ENCODE assay signal across 9 mouse cellular contexts in the genomic region with DNA sequence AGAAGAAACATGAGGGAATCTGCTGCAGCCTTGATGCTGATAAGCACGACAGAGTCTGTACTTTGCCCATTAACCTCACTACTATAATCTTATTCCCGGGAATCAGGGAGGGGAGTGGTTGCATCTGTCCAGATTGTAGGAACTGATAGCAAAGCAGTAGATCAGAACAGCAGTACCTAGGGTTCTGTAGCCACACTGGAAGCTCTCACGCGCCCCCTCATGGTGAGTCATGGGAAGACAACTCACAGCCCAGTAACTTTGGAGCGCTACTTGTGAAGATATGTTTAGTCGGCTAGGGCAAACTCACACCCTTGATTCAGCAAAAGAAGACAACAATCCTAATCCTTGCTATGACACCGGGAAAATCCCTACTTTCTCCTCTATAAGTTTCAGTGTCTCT. TPM values are rescaled to one million over a fixed set of nuclear protein-coding genes. Genes with fewer than 3 reads are reported as not detected.
DNase-seq lines count a peak whose midpoint lies in the region; ATAC-seq and TF ChIP-seq lines count a peak whose summit lies in the region.
"Had no signal": no experiment of that assay in that cellular context is flagged by ENCODE, and none has a peak within 500 bp of the region (broad histone marks: within the 10 kb centered on the region; RNA-seq: fewer than 3 reads in every experiment).

No protein-coding gene starts in this region.

- no peak overlapping the region for H3K9ac ChIP-seq in hindbrain, postnatal 0 days (replicated peaks; ENCODE audit: low read length)
- no peak overlapping the region for H3K9ac ChIP-seq in hindbrain, embryonic 12.5 days
- H3K9ac ChIP-seq: lung, embryonic 15.5 days had no signal

- H3K27ac ChIP-seq in hindbrain, postnatal 0 days: no peak overlapping the region
- no peak overlapping the region for H3K27ac ChIP-seq in hindbrain, embryonic 12.5 days
- H3K27ac ChIP-seq: lung, embryonic 15.5 days had no signal

- H3K4me1 ChIP-seq in hindbrain, postnatal 0 days (ENCODE audit: insufficient read depth, low read length): no peaks in the 10 kb centered on the region
- no peaks in the 10 kb centered on the region for H3K4me1 ChIP-seq in hindbrain, embryonic 12.5 days
- H3K4me1 ChIP-seq: lung, embryonic 15.5 days had no signal

- H3K36me3 ChIP-seq in hindbrain, postnatal 0 days (ENCODE audit: insufficient read depth, low read length): no peaks in the 10 kb centered on the region
- H3K36me3 ChIP-seq in hindbrain, embryonic 12.5 days: no peaks in the 10 kb centered on the region
- H3K36me3 ChIP-seq: lung, embryonic 15.5 days had no signal

- DNase-seq in hindbrain, postnatal 0 days (ENCODE audit: low spot score): peak; percentile 20
- DNase-seq in adipocyte (ENCODE audit: low spot score): peak; percentile 6
- DNase-seq in left cerebral cortex, adult 11 months (ENCODE audit: low spot score): peak; percentile 52
- peak; percentile 3 for DNase-seq in ovary, adult 18-20 months (ENCODE audit: low spot score)
- no peak for DNase-seq in yolk sac, embryonic 10.5 days (ENCODE audit: low spot score)

- H3K9me3 ChIP-seq in hindbrain, postnatal 0 days (ENCODE audit: low read length): no peaks in the 10 kb centered on the region
- no peaks in the 10 kb centered on the region for H3K9me3 ChIP-seq in hindbrain, embryonic 12.5 days (replicated peaks)
- H3K9me3 ChIP-seq: lung, embryonic 15.5 days had no signal

- peak; percentile 64 for TF ChIP-seq CTCF in hindbrain, postnatal 0 days (IDR thresholded peaks at IDR 0.05; ENCODE audit: low read depth)

- WGBS in hindbrain, postnatal 0 days: 58% methylated on average over 7 of the region's 7 CpGs
- WGBS in hindbrain, embryonic 12.5 days: 49% methylated on average over 7 of the region's 7 CpGs

- H3K4me2 ChIP-seq in hindbrain, postnatal 0 days (ENCODE audit: low read depth, low read length): no peak overlapping the region
- H3K4me2 ChIP-seq in hindbrain, embryonic 12.5 days (replicated peaks): no peak overlapping the region
- H3K4me2 ChIP-seq: lung, embryonic 15.5 days had no signal

- no peaks in the 10 kb centered on the region for H3K27me3 ChIP-seq in hindbrain, postnatal 0 days (ENCODE audit: insufficient read depth, low read length)
- H3K27me3 ChIP-seq in hindbrain, embryonic 12.5 days: no peaks in the 10 kb centered on the region
- H3K27me3 ChIP-seq: lung, embryonic 15.5 days had no signal

- no peak for ATAC-seq in hindbrain, postnatal 0 days
- no peak for ATAC-seq in hindbrain, embryonic 12.5 days (ENCODE audit: low FRiP score)
- ATAC-seq in common myeloid progenitor, adult 5-6 weeks (replicated peaks; ENCODE audit: low read depth, poor library complexity, severe bottlenecking): peak; percentile 84
- peak; percentile 80 for ATAC-seq in granulocyte monocyte progenitor cell, adult 5-6 weeks (replicated peaks; ENCODE audit: poor library complexity, severe bottlenecking)

- no peak overlapping the region for H3K4me3 ChIP-seq in hindbrain, postnatal 0 days (ENCODE audit: low read length)
- no peak overlapping the region for H3K4me3 ChIP-seq in hindbrain, embryonic 12.5 days
- H3K4me3 ChIP-seq: lung, embryonic 15.5 days had no signal

RNA-seq across cellular contexts. Expression of a gene that starts 58.8 kb away (rescaled TPM):
- 1.5 and 1.7 TPM in 2 replicates for total RNA-seq in hindbrain, postnatal 0 days (2014; rRNA removed)
- polyA plus RNA-seq in hindbrain, postnatal 0 days (2015; fragmentation: Nextera tagmentation; extraction: Ambion mirVana): 1.5 and 2.0 TPM in 2 replicates
- 2.6 and 2.8 TPM in 2 replicates for polyA plus RNA-seq in hindbrain, embryonic 12.5 days (2016; fragmentation: Nextera tagmentation; extraction: Ambion mirVana)
- 0.15 TPM in 1 of 2 replicates, not detected in the other for total RNA-seq in common myeloid progenitor, adult 5-6 weeks (2017)
- not detected in 2 replicates for total RNA-seq in granulocyte monocyte progenitor cell, adult 5-6 weeks (2014; fragmentation: Nextera tagmentation)
- not detected in 2 replicates for total RNA-seq in granulocyte monocyte progenitor cell, adult 5-6 weeks (2017)

Comparison
In these comparisons a context has a peak if more than half of its experiments do, and no peak if none do; other contexts are left out.
1. ATAC-seq: peak in common myeloid progenitor, adult 5-6 weeks (single experiment) and granulocyte monocyte progenitor cell, adult 5-6 weeks (single experiment); none in hindbrain, postnatal 0 days (single experiment) and hindbrain, embryonic 12.5 days (single experiment).